Mouse (Mus musculus): ENCODE data around the gene Ccdc42.

Gene Ccdc42

GRCm38 (mm10) chr11:68589055-68589809 lies 2.4 kb downstream of the Ccdc42 start:
- DNase-seq = peak; percentile 66

DNA sequence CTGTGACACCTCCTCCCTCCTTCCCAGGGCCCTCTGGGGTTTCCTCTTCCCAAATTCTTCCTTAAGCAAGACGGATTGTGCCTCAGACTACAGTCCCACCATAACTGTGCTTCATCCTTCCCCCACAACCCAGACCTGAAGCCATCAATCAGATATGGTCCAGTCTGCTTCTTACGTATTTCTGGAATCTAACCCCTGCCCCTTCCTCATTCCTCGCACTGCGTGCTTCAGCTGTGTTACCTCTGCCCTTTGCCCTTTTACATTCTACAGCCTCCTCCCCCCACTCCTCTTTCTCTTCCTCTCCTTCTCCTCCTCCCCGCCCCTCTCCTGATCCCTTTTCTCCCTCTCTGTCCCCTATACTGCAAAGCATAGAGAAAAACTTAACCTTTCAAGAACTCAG lies 4.9 kb downstream of the Ccdc42 start:
- no peak for DNase-seq

DNA sequence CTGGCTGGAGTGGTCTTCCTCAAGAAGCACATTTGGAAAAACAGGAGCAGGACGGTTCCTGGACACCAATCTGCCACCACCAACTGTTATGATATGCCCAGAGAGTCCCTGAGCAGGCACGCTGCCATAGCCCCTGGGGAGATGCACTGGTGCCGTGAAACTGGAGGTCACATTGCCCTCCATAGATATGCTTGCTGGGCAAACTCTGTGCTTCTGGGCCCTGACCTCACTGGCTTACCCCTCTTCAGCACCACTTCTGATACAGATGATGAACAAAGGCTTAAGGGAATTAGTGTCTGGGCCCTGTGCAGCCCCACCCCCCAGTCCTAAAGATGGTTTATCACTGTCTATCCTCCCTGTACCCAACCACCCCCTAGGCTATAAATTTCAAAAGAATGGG lies 6.4 kb downstream of the Ccdc42 start:
- DNase-seq = peak; percentile 9

GRCm38 (mm10) chr11:68597912-68598311 lies 11.1 kb downstream of the Ccdc42 start:
- DNase-seq = no peak

DNA sequence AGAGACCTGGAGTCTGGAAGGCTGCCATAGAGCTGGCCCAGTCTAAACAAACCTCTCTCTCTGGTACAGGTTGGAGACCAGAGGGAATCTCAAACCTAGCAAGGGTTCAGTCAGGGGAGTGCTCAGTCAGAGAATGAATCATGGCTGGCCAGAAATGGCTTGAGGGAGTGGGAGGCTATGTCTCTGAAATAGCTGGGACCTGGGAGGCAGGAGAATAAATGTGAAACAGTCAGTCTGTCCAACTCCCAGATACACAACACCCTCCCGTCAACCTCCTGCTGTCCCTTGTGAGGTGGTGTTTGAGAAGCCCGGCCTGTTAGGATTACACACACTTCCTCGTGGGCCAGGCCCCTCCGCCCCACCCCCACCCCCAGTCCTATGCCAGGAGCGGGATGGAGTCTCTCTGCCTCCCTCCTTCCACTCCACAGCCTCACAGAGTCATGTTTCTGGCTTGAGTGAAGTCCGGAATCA lies 13.8 kb downstream of the Ccdc42 start:
- no peak for DNase-seq

GRCm38 (mm10) chr11:68601486-68601991 lies 14.7 kb downstream of the Ccdc42 start:
- DNase-seq = peak; percentile 71

- no peak for DNase-seq
Observed at GRCm38 (mm10) chr11:68602200-68602931, 15.5 kb downstream of the Ccdc42 start.

- no peak for DNase-seq
Observed at GRCm38 (mm10) chr11:68607046-68607445, 20.2 kb downstream of the Ccdc42 start.

DNA sequence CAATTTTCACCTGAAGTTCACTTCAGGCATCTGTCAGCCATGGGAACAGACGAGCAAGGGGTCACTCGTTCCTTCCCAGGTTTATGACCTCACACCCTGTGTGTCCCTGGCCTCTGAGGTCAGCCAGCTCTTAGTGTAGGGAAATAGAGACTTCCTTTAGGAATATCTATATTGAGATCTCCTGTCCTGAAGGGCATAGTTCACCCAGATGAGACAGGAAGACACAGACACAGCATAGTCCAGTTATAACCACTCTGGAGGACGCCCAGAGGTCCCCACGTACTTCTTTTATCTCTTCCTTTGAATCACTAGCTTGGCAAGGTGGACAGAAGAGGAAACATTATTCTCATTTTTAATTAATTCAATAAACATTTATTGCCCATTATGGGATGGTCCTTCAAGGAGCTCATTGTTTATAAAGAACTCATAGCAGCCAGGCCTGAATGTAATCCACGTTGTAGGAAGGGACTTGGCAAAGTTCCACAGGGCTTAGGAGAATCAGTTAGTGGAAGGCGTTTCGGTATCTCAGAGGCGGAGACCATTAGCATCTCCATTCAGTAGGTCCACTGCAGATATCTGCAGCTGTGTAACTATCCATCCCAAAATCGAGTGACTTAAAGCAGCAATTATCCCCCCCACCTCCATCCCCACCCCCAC lies 23.2 kb downstream of the Ccdc42 start:
- no peak for DNase-seq

GRCm38 (mm10) chr11:68610567-68610947 lies 23.7 kb downstream of the Ccdc42 start:
- DNase-seq = peak; percentile 65

- DNase-seq = no peak
Observed at GRCm38 (mm10) chr11:68613071-68613711, 26.4 kb downstream of the Ccdc42 start.

- no peak for DNase-seq
Observed at GRCm38 (mm10) chr11:68622751-68623150, 35.9 kb downstream of the Ccdc42 start.

DNA sequence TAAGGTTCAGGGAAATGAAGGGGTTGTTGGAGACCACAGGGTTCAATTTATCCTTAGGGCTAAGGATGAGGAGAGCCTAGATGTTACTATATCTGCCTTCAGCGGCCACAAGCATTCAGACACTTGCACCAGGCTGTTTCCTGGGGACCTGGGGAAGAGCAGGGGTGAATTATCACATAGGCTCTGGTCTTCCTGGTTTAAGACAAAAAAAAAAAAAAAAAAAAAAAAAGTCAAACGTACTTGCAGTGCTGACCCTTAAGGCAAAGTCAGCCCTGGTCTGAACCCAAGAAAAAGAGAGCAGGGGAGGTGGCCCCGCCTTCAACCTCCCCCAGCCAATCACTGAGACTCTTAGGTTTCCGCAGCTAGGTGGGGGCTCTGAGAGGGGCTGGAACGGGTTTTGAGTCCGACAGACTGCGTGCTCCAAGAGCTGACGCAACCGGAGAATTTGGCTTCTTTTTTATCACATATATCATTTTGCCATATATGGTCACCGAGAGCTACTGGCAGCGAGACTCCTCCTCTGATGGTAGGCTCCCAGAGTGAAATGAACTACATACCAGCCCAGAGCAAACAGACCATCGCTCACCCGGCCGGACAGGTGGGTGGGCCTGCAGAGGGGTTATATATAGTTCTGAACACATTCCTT lies 36.5 kb downstream of the Ccdc42 start:
- DNase-seq = peak; percentile 57

DNA sequence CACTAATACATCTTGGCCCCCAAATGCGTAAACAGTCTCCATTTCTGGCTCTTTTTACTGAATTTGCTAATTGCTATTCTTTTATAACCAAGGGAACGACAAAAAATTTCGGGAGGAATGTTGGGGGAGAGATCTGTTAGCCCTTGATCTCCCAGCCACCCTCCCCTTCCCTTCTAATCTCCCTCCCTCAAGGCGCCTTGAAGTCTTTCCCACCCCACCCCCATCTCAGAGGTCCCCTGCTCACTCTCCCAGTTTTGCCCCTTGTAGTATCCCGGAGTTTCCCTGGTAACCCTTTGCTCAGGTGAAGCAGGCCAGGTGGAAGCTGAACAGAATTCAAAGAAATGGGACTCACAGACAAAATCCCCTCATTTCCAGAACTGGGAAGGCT lies 37.0 kb downstream of the Ccdc42 start:
- DNase-seq = no peak

DNA sequence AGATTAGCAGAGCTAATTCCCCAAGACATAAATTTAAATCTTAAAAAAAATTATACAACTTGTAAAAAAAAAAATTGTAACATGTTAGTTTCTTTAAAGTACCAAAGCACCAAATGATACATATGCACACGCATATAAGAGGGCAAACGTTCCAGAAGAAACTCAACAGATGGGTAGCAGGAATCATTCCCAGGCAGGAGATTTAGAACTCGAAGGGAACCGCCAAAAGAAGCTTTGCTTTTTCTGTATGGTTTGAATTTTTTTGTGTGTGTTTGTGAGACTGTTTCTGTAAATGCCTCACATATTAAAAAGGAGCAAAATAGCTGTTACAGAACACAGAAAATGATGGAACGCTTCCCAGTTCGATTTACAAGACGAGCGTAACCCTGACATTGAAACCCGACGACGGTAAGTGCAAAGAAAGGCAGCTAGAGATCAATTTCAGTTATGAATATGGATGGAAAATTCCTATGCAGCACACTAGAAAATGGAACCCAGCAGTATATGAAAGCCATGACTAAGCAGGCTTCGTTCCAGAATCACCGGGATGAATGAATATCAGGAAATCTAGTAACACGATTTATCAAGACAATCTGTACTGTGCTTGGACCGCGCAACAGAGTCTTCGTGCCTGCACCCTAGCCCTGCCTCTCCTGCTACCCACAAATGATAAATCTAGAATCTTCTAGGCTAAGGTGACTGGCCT lies 44.9 kb downstream of the Ccdc42 start:
- no peak for DNase-seq

- peak; percentile 32 for DNase-seq
Observed at GRCm38 (mm10) chr11:68637861-68638615, 51.2 kb downstream of the Ccdc42 start.

GRCm38 (mm10) chr11:68641361-68641760 lies 54.5 kb downstream of the Ccdc42 start:
- DNase-seq = no peak

DNA sequence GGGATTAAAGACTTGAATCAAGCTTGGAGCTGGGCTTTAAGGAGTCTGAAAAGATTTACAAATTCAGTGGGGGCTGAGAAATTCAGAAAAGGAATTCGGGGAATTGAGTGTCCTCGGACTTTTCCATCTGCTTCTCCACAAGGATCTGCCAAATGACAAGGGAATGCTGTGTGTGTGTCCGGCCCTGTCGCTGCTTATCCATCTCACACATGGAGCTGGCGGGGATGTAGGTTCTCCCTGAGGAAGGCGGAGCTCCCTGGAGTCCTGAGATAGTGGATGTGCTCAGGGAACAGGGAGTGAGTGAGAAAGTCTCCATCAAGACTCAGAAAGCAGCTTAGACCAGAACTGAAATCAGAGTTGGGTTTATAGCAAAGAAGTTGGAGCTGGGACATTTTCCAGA lies 58.0 kb downstream of the Ccdc42 start:
- no peak for DNase-seq

Data from retina, postnatal 1 day (tissue).